Mouse (Mus musculus) neural tube, embryonic 15.5 days (tissue): Measurements from ENCODE around the gene Gm2030. TPM values are rescaled to one million over a fixed set of nuclear protein-coding genes. Genes with fewer than 3 reads are reported as not detected.
"Not testable (repeated sequence)": the region's sequence is repeated elsewhere in the genome, so short reads cannot be mapped to it uniquely, and the experiment has no call there.

ENCODE experiments used
- ATAC-seq: fragments of 200-750 bp; cut with Nextera tagmentation; 2 replicates; pipeline ENCODE4 v1.8.0; 2017; ENCODE audit warnings: mild to moderate bottlenecking, moderate TSS enrichment, moderate library complexity; ENCODE audit not compliant: low FRiP score
- H3K27ac ChIP-seq: fragments of 300-500 bp; sonication (generic); replicated peaks from 2 replicates; pipeline ENCODE4 v1.5.1; 2015; ENCODE audit warnings: mild to moderate bottlenecking, inconsistent platforms
- H3K27me3 ChIP-seq: fragments of 300-500 bp; sonication (generic); replicated peaks from 2 replicates; pipeline ENCODE4 v1.6.1; 2015; ENCODE audit warnings: inconsistent platforms
- H3K36me3 ChIP-seq: fragments of 300-500 bp; sonication (generic); 2 replicates; pipeline ENCODE4 v1.6.1; 2015; ENCODE audit warnings: inconsistent platforms
- H3K4me1 ChIP-seq: fragments of 300-500 bp; sonication (generic); 2 replicates; pipeline ENCODE4 v1.6.1; 2015; ENCODE audit warnings: inconsistent platforms
- H3K4me2 ChIP-seq: fragments of 300-500 bp; sonication (generic); 2 replicates; pipeline ENCODE4 v1.6.1; 2015; ENCODE audit warnings: inconsistent platforms, mild to moderate bottlenecking, moderate library complexity
- H3K4me3 ChIP-seq: fragments of 300-500 bp; sonication (generic); replicated peaks from 2 replicates; pipeline ENCODE4 v1.5.1; 2015; ENCODE audit warnings: mild to moderate bottlenecking, inconsistent platforms
- H3K9ac ChIP-seq: fragments of 300-500 bp; sonication (generic); replicated peaks from 2 replicates; pipeline ENCODE4 v1.6.1; 2015; ENCODE audit warnings: mild to moderate bottlenecking, inconsistent platforms
- H3K9me3 ChIP-seq: fragments of 300-500 bp; sonication (generic); replicated peaks from 2 replicates; pipeline ENCODE4 v1.6.1; 2016; ENCODE audit warnings: inconsistent platforms
- WGBS: fragments of 180-500 bp; shearing (Covaris S2); methylation state at CpG from one replicate; pipeline ENCODE4 v1.1.7; 2015; ENCODE audit warnings: mixed read lengths; 5-methylcytosine and 5-hydroxymethylcytosine counted together
- polyA plus RNA-seq: library from polyadenylated mRNA; unstranded; fragments of >200 nt; fragmentation: Nextera tagmentation; extraction: Ambion mirVana; gene quantifications from 2 replicates; pipeline ENCODE4 v1.2.1, GENCODE M21; 2015

The Gm2030 gene
- polyA plus RNA-seq = not detected in 2 replicates

GRCm38 (mm10) chrX:26309944-26310343, at the start of gene Gm2030:
Gene Gm2030, minus strand, starts transcription at chrX:26310044.
- not testable (repeated sequence) for H3K9ac ChIP-seq, H3K27ac ChIP-seq, H3K36me3 ChIP-seq, H3K4me1 ChIP-seq, H3K9me3 ChIP-seq, H3K4me3 ChIP-seq, ATAC-seq, H3K27me3 ChIP-seq, H3K4me2 ChIP-seq
- WGBS = 67% methylated on average over 3 of the region's 4 CpGs

Other genes starting within 250 kb of the Gm2030 start
- not detected in 2 replicates for gene Gm2012, start 78.7 kb downstream of the Gm2030 start, polyA plus RNA-seq
- not detected in 2 replicates for gene Slx, start 235.5 kb upstream of the Gm2030 start, polyA plus RNA-seq